Mouse (Mus musculus): Measurements from ENCODE around the gene Cish.

Gene Cish

GRCm38 (mm10) chr9:107296016-107296040, at the start of gene Cish:
Cish (plus strand) TSS chr9:107296026.
- no peak for DNase-seq (ENCODE audit: low spot score)

GRCm38 (mm10) chr9:107246170-107246569, 49.7 kb upstream of the Cish start:
- peak; percentile 34 for DNase-seq (ENCODE audit: low spot score)

- DNase-seq (ENCODE audit: low spot score) = no peak
Measured at GRCm38 (mm10) chr9:107249154-107249553, 46.7 kb upstream of the Cish start.

GRCm38 (mm10) chr9:107250416-107251337, 45.1 kb upstream of the Cish start:
- DNase-seq (ENCODE audit: low spot score) = no peak

GRCm38 (mm10) chr9:107252164-107252563, 43.7 kb upstream of the Cish start:
- no peak for DNase-seq (ENCODE audit: low spot score)

GRCm38 (mm10) chr9:107254476-107254875, 41.4 kb upstream of the Cish start:
- no peak for DNase-seq (ENCODE audit: low spot score)

GRCm38 (mm10) chr9:107254925-107255324, 40.9 kb upstream of the Cish start:
- DNase-seq (ENCODE audit: low spot score) = no peak

- no peak for DNase-seq (ENCODE audit: low spot score)
Measured at GRCm38 (mm10) chr9:107255596-107255995, 40.2 kb upstream of the Cish start.

- DNase-seq (ENCODE audit: low spot score) = no peak
Measured at GRCm38 (mm10) chr9:107259571-107259970, 36.3 kb upstream of the Cish start.

GRCm38 (mm10) chr9:107260429-107260828, 35.4 kb upstream of the Cish start:
- DNase-seq (ENCODE audit: low spot score) = no peak

- DNase-seq (ENCODE audit: low spot score) = no peak
Measured at GRCm38 (mm10) chr9:107260836-107261235, 35.0 kb upstream of the Cish start.

GRCm38 (mm10) chr9:107261792-107262191, 34.0 kb upstream of the Cish start:
- DNase-seq (ENCODE audit: low spot score) = no peak

- DNase-seq (ENCODE audit: low spot score) = no peak
Measured at GRCm38 (mm10) chr9:107262375-107262774, 33.5 kb upstream of the Cish start.

GRCm38 (mm10) chr9:107263912-107264311, 31.9 kb upstream of the Cish start:
- no peak for DNase-seq (ENCODE audit: low spot score)

- DNase-seq (ENCODE audit: low spot score) = no peak
Measured at GRCm38 (mm10) chr9:107264731-107265130, 31.1 kb upstream of the Cish start.

- DNase-seq (ENCODE audit: low spot score) = no peak
Measured at GRCm38 (mm10) chr9:107267028-107267427, 28.8 kb upstream of the Cish start.

- DNase-seq (ENCODE audit: low spot score) = no peak
Measured at GRCm38 (mm10) chr9:107267721-107268402, 28.0 kb upstream of the Cish start.

- no peak for DNase-seq (ENCODE audit: low spot score)
Measured at GRCm38 (mm10) chr9:107269772-107270171, 26.1 kb upstream of the Cish start.

- DNase-seq (ENCODE audit: low spot score) = no peak
Measured at GRCm38 (mm10) chr9:107271177-107271938, 24.5 kb upstream of the Cish start.

- no peak for DNase-seq (ENCODE audit: low spot score)
Measured at GRCm38 (mm10) chr9:107272284-107272683, 23.5 kb upstream of the Cish start.

- no peak for DNase-seq (ENCODE audit: low spot score)
Measured at GRCm38 (mm10) chr9:107273184-107273583, 22.6 kb upstream of the Cish start.

- no peak for DNase-seq (ENCODE audit: low spot score)
Measured at GRCm38 (mm10) chr9:107274751-107275150, 21.1 kb upstream of the Cish start.

- no peak for DNase-seq (ENCODE audit: low spot score)
Measured at GRCm38 (mm10) chr9:107275710-107276109, 20.1 kb upstream of the Cish start.

All from T-cell, adult 2 months (primary cell).